Mouse (Mus musculus): ENCODE results near the gene Kcnab1.
A peak's percentile ranks its signal among the peaks of the same experiment; 100 is the strongest.

The Kcnab1 gene

GRCm38 (mm10) chr3:65204356-65205075 is 95.3 kb downstream of the Kcnab1 start:
- DNase-seq (ENCODE audit: low spot score) = no peak

GRCm38 (mm10) chr3:65205539-65206020 is 96.4 kb downstream of the Kcnab1 start:
- DNase-seq (ENCODE audit: low spot score) = no peak

- no peak for DNase-seq (ENCODE audit: low spot score)
Measured at GRCm38 (mm10) chr3:65213725-65214124, 104.5 kb downstream of the Kcnab1 start.

GRCm38 (mm10) chr3:65214635-65215034 is 105.5 kb downstream of the Kcnab1 start:
- DNase-seq (ENCODE audit: low spot score) = no peak

GRCm38 (mm10) chr3:65217673-65218579 is 108.7 kb downstream of the Kcnab1 start:
- DNase-seq (ENCODE audit: low spot score) = no peak

- no peak for DNase-seq (ENCODE audit: low spot score)
Measured at GRCm38 (mm10) chr3:65220287-65220686, 111.1 kb downstream of the Kcnab1 start.

GRCm38 (mm10) chr3:65223635-65224034 is 114.5 kb downstream of the Kcnab1 start:
- DNase-seq (ENCODE audit: low spot score) = no peak

GRCm38 (mm10) chr3:65230978-65231377 is 121.8 kb downstream of the Kcnab1 start:
- no peak for DNase-seq (ENCODE audit: low spot score)

- DNase-seq (ENCODE audit: low spot score) = no peak
Measured at GRCm38 (mm10) chr3:65231419-65232090, 122.4 kb downstream of the Kcnab1 start.

GRCm38 (mm10) chr3:65249023-65249422 is 139.8 kb downstream of the Kcnab1 start:
- DNase-seq (ENCODE audit: low spot score) = no peak

GRCm38 (mm10) chr3:65260521-65260920 is 151.3 kb downstream of the Kcnab1 start:
- no peak for DNase-seq (ENCODE audit: low spot score)

GRCm38 (mm10) chr3:65262506-65263422 is 153.6 kb downstream of the Kcnab1 start:
- no peak for DNase-seq (ENCODE audit: low spot score)

- no peak for DNase-seq (ENCODE audit: low spot score)
Measured at GRCm38 (mm10) chr3:65273317-65273716, 164.1 kb downstream of the Kcnab1 start.

- DNase-seq (ENCODE audit: low spot score) = no peak
Measured at GRCm38 (mm10) chr3:65277777-65278176, 168.6 kb downstream of the Kcnab1 start.

GRCm38 (mm10) chr3:65283366-65283765 is 174.2 kb downstream of the Kcnab1 start:
- no peak for DNase-seq (ENCODE audit: low spot score)

- DNase-seq (ENCODE audit: low spot score) = no peak
Measured at GRCm38 (mm10) chr3:65288994-65289393, 179.8 kb downstream of the Kcnab1 start.

GRCm38 (mm10) chr3:65296996-65297395 is 187.8 kb downstream of the Kcnab1 start:
- DNase-seq (ENCODE audit: low spot score) = peak; percentile 42

GRCm38 (mm10) chr3:65299205-65299604 is 190.0 kb downstream of the Kcnab1 start:
- no peak for DNase-seq (ENCODE audit: low spot score)

- DNase-seq (ENCODE audit: low spot score) = no peak
Measured at GRCm38 (mm10) chr3:65301531-65301930, 192.3 kb downstream of the Kcnab1 start.

- DNase-seq (ENCODE audit: low spot score) = no peak
Measured at GRCm38 (mm10) chr3:65302559-65302958, 193.4 kb downstream of the Kcnab1 start.

- no peak for DNase-seq (ENCODE audit: low spot score)
Measured at GRCm38 (mm10) chr3:65315837-65316236, 206.7 kb downstream of the Kcnab1 start.

Measured in left cerebral cortex, adult 11 months (tissue).